Mouse (Mus musculus): Measurements from ENCODE around the gene Tm6sf2. TPM values are rescaled to one million over a fixed set of nuclear protein-coding genes. Genes with fewer than 3 reads are reported as not detected.

Tm6sf2 gene
- polyA plus RNA-seq, 1 experiment from 2014 or later = 0.34 TPM

GRCm38 (mm10) chr8:70114892-70115291, 42.2 kb downstream of the Tm6sf2 start:
- Histone ChIP-seq H3K27ac (replicated peaks; ENCODE audit: low read depth, low read length) (no peak overlapping the region), H3K4me2 (ENCODE audit: low read depth, low read length) (no peak overlapping the region), H3K9ac (replicated peaks; ENCODE audit: low read length) (no peak overlapping the region), H3K4me3 (ENCODE audit: low read depth, low read length) (no peak overlapping the region), H3K36me3 (replicated peaks; ENCODE audit: control insufficient read depth, insufficient read depth, low read depth, low read length) (no peaks in the 10 kb centered on the region), H3K9me3 (replicated peaks; ENCODE audit: control insufficient read depth, low read length) (no peaks in the 10 kb centered on the region), H3K4me1 (ENCODE audit: control insufficient read depth, insufficient read depth, low read length) (peaks cover 4% of the 10 kb centered on the region; the same call in 1 of the 2 replicates), H3K27me3 (ENCODE audit: control insufficient read depth, insufficient read depth, low read length) (peaks cover 59% of the 10 kb centered on the region)
- ATAC-seq (replicated peaks; ENCODE audit: insufficient number of reproducible peaks, low FRiP score, low TSS enrichment, low read depth) = no peak
- WGBS = 68% methylated on average over 13 of the region's 13 CpGs
- DNase-seq (ENCODE audit: low spot score) = no peak

- no peak overlapping the region for H3K27ac ChIP-seq (replicated peaks; ENCODE audit: low read depth, low read length)
- no peaks in the 10 kb centered on the region for H3K9me3 ChIP-seq (replicated peaks; ENCODE audit: control insufficient read depth, low read length)
- H3K36me3 ChIP-seq (replicated peaks; ENCODE audit: control insufficient read depth, insufficient read depth, low read depth, low read length) = no peaks in the 10 kb centered on the region
- H3K4me3 ChIP-seq (ENCODE audit: low read depth, low read length) = no peak overlapping the region
- no peak overlapping the region for H3K4me2 ChIP-seq (ENCODE audit: low read depth, low read length)
- H3K4me1 ChIP-seq (ENCODE audit: control insufficient read depth, insufficient read depth, low read length) = peaks cover under 1% of the 10 kb centered on the region; the same call in 1 of the 2 replicates
- ATAC-seq (replicated peaks; ENCODE audit: insufficient number of reproducible peaks, low FRiP score, low TSS enrichment, low read depth) (no peak), DNase-seq (ENCODE audit: low spot score) (peak; percentile 86)
- H3K27me3 ChIP-seq (ENCODE audit: control insufficient read depth, insufficient read depth, low read length) = peaks cover 40% of the 10 kb centered on the region
- no peak overlapping the region for H3K9ac ChIP-seq (replicated peaks; ENCODE audit: low read length)
- WGBS = 5% methylated on average over 9 of the region's 9 CpGs
Measured at GRCm38 (mm10) chr8:70117611-70118010, 44.9 kb downstream of the Tm6sf2 start.

GRCm38 (mm10) chr8:70118726-70119700, 46.3 kb downstream of the Tm6sf2 start:
- peak; percentile 66 for ATAC-seq (replicated peaks; ENCODE audit: insufficient number of reproducible peaks, low FRiP score, low TSS enrichment, low read depth)
- no peaks in the 10 kb centered on the region for H3K4me1 ChIP-seq (ENCODE audit: control insufficient read depth, insufficient read depth, low read length)
- H3K4me3 ChIP-seq (ENCODE audit: low read depth, low read length) = peak overlapping the region; percentile 14; the same call in 1 of the 2 replicates
- peak overlapping the region; percentile 19; the same call in 1 of the 2 replicates for H3K4me2 ChIP-seq (ENCODE audit: low read depth, low read length)
- no peak overlapping the region; the same call in 1 of the 2 replicates for H3K27ac ChIP-seq (replicated peaks; ENCODE audit: low read depth, low read length)
- DNase-seq (ENCODE audit: low spot score) = no peak
- 0 out of 2 replicates have a peak overlapping the region, but pooled peaks have one; percentile 10 for H3K9ac ChIP-seq (replicated peaks; ENCODE audit: low read length)
- H3K27me3 ChIP-seq (ENCODE audit: control insufficient read depth, insufficient read depth, low read length) = peaks cover 27% of the 10 kb centered on the region
- H3K9me3 ChIP-seq (replicated peaks; ENCODE audit: control insufficient read depth, low read length) = no peaks in the 10 kb centered on the region
- WGBS = 8% methylated on average over 17 of the region's 17 CpGs
- H3K36me3 ChIP-seq (replicated peaks; ENCODE audit: control insufficient read depth, insufficient read depth, low read depth, low read length) = no peaks in the 10 kb centered on the region

- WGBS = 4% methylated on average over 19 of the region's 19 CpGs
- H3K4me2 ChIP-seq (ENCODE audit: low read depth, low read length) = peak within 1 kb of the TSS; percentile 27
- H3K27me3 ChIP-seq (ENCODE audit: control insufficient read depth, insufficient read depth, low read length) = peaks cover 18% of the 10 kb centered on the region
- H3K4me1 ChIP-seq (ENCODE audit: control insufficient read depth, insufficient read depth, low read length) = no peaks in the 10 kb centered on the region
- peak; percentile 88 for DNase-seq (ENCODE audit: low spot score)
- peak within 1 kb of the TSS; percentile 18; the same call in 1 of the 2 replicates for H3K9ac ChIP-seq (replicated peaks; ENCODE audit: low read length)
- peak; percentile 57 for ATAC-seq (replicated peaks; ENCODE audit: insufficient number of reproducible peaks, low FRiP score, low TSS enrichment, low read depth)
- no peaks in the 10 kb centered on the region for H3K36me3 ChIP-seq (replicated peaks; ENCODE audit: control insufficient read depth, insufficient read depth, low read depth, low read length)
- no peak within 1 kb of the TSS for H3K27ac ChIP-seq (replicated peaks; ENCODE audit: low read depth, low read length)
- peak within 1 kb of the TSS; percentile 21 for H3K4me3 ChIP-seq (ENCODE audit: low read depth, low read length)
- H3K9me3 ChIP-seq (replicated peaks; ENCODE audit: control insufficient read depth, low read length) = no peaks in the 10 kb centered on the region
Measured at GRCm38 (mm10) chr8:70120667-70121066, 47.9 kb downstream of the Tm6sf2 start, which contains the start of gene Ncan. Gene Ncan (minus strand): TSS chr8:70120873.

GRCm38 (mm10) chr8:70122863-70123262, 50.1 kb downstream of the Tm6sf2 start:
- ATAC-seq (replicated peaks; ENCODE audit: insufficient number of reproducible peaks, low FRiP score, low TSS enrichment, low read depth) (no peak), DNase-seq (ENCODE audit: low spot score) (no peak)
- no peaks in the 10 kb centered on the region for H3K4me1 ChIP-seq (ENCODE audit: control insufficient read depth, insufficient read depth, low read length)
- no peak overlapping the region for H3K9ac ChIP-seq (replicated peaks; ENCODE audit: low read length)
- no peak overlapping the region for H3K27ac ChIP-seq (replicated peaks; ENCODE audit: low read depth, low read length)
- WGBS = 50% methylated on average over 2 of the region's 2 CpGs
- H3K9me3 ChIP-seq (replicated peaks; ENCODE audit: control insufficient read depth, low read length) = no peaks in the 10 kb centered on the region
- no peak overlapping the region for H3K4me2 ChIP-seq (ENCODE audit: low read depth, low read length)
- H3K4me3 ChIP-seq (ENCODE audit: low read depth, low read length) = no peak overlapping the region
- no peaks in the 10 kb centered on the region for H3K36me3 ChIP-seq (replicated peaks; ENCODE audit: control insufficient read depth, insufficient read depth, low read depth, low read length)
- peaks cover 18% of the 10 kb centered on the region for H3K27me3 ChIP-seq (ENCODE audit: control insufficient read depth, insufficient read depth, low read length)

- WGBS = 65% methylated on average over 8 of the region's 8 CpGs
- H3K4me2 ChIP-seq (ENCODE audit: low read depth, low read length) = no peak overlapping the region
Measured at GRCm38 (mm10) chr8:70124992-70125391, 52.3 kb downstream of the Tm6sf2 start.

GRCm38 (mm10) chr8:70128435-70128834, 55.7 kb downstream of the Tm6sf2 start:
- Histone ChIP-seq H3K27me3 (ENCODE audit: control insufficient read depth, insufficient read depth, low read length) (no peaks in the 10 kb centered on the region), H3K36me3 (replicated peaks; ENCODE audit: control insufficient read depth, insufficient read depth, low read depth, low read length) (no peaks in the 10 kb centered on the region), H3K9me3 (replicated peaks; ENCODE audit: control insufficient read depth, low read length) (no peaks in the 10 kb centered on the region), H3K4me2 (ENCODE audit: low read depth, low read length) (no peak overlapping the region), H3K27ac (replicated peaks; ENCODE audit: low read depth, low read length) (no peak overlapping the region), H3K9ac (replicated peaks; ENCODE audit: low read length) (no peak overlapping the region), H3K4me1 (ENCODE audit: control insufficient read depth, insufficient read depth, low read length) (no peaks in the 10 kb centered on the region; the same call in 1 of the 2 replicates), H3K4me3 (ENCODE audit: low read depth, low read length) (no peak overlapping the region)
- 75% methylated on average over 3 of the region's 3 CpGs for WGBS
- DNase-seq (ENCODE audit: low spot score) = no peak
- ATAC-seq (replicated peaks; ENCODE audit: insufficient number of reproducible peaks, low FRiP score, low TSS enrichment, low read depth) = no peak

More at GRCm38 (mm10) chr8:70124992-70125391, 52.3 kb downstream of the Tm6sf2 start:
- ATAC-seq (replicated peaks; ENCODE audit: insufficient number of reproducible peaks, low FRiP score, low TSS enrichment, low read depth) = no peak
- Histone ChIP-seq H3K4me3 (ENCODE audit: low read depth, low read length) (no peak overlapping the region), H3K36me3 (replicated peaks; ENCODE audit: control insufficient read depth, insufficient read depth, low read depth, low read length) (no peaks in the 10 kb centered on the region), H3K4me1 (ENCODE audit: control insufficient read depth, insufficient read depth, low read length) (no peaks in the 10 kb centered on the region), H3K27ac (replicated peaks; ENCODE audit: low read depth, low read length) (no peak overlapping the region), H3K9me3 (replicated peaks; ENCODE audit: control insufficient read depth, low read length) (no peaks in the 10 kb centered on the region), H3K27me3 (ENCODE audit: control insufficient read depth, insufficient read depth, low read length) (peaks cover 5% of the 10 kb centered on the region; the same call in 1 of the 2 replicates), H3K9ac (replicated peaks; ENCODE audit: low read length) (no peak overlapping the region)
- DNase-seq (ENCODE audit: low spot score) = no peak
